Mouse (Mus musculus): ENCODE measurements around the gene Bend7. TPM values are rescaled to one million over a fixed set of nuclear protein-coding genes. Genes with fewer than 3 reads are reported as not detected.

Bend7 gene
- total and polyA plus RNA-seq, 2 experiments from 2014 or later: 6.0 to 10.7 TPM

DNA sequence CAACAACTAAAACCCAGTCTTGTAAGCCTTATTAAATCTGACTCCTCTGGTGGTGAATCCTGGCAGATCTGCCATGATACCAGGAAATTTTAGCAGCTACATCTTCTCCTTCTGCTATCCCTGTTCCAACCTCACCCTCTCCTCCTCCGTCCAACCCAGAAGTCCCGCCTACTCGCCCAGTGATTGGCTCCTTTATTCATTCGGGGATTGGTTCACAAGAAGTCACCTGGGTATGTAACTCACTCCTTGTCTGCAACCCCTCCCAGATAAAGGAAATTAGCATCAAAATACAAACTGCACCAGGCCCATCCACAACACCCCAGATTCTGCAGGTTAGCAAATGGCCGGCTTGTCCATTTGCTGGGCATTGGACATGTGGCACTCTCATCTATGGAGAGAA is 98.7 kb downstream of the Bend7 start:
- ATAC-seq (ENCODE audit: low FRiP score) (no peak), DNase-seq (ENCODE audit: low spot score) (no peak)
- Histone ChIP-seq H3K9ac (replicated peaks; ENCODE audit: low read length, poor library complexity, severe bottlenecking) (no peak overlapping the region), H3K4me2 (ENCODE audit: low read depth, low read length, poor library complexity, severe bottlenecking) (no peak overlapping the region), H3K4me3 (ENCODE audit: low read depth, low read length) (no peak overlapping the region), H3K27ac (ENCODE audit: low read depth, low read length) (no peak overlapping the region), H3K4me1 (ENCODE audit: insufficient read depth, low read length) (no peaks in the 10 kb centered on the region), H3K9me3 (ENCODE audit: low read length) (0 out of 2 replicates have a peak, but pooled peaks cover 2% of the 10 kb centered on the region), H3K36me3 (ENCODE audit: insufficient read depth, low read length) (no peaks in the 10 kb centered on the region), H3K27me3 (ENCODE audit: insufficient read depth, low read length) (no peaks in the 10 kb centered on the region)
- WGBS: 54% methylated on average over 5 of the region's 5 CpGs
- no peak for TF ChIP-seq CTCF (IDR thresholded peaks at IDR 0.05)

DNA sequence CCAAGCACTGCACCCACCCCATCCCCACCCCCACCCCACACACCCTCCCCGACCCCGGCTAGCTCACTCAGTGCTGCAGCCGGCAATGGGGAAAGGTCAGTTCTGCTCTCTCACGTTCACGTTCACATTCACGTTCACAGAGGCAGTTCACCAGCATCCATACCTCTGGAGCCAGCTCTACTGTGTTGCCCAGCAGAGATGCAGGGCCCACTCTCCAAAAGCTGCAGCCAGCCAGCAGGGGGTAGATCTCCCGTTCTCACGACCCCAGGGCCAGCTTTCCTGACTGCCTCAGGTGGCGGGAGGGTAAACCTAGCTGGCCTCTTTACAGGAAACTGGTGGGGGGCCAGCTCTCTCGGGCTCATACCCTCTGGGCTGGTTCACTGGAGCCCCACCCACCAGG is 100.0 kb downstream of the Bend7 start:
- DNase-seq (ENCODE audit: low spot score) (no peak), ATAC-seq (ENCODE audit: low FRiP score) (no peak)
- H3K4me1 ChIP-seq (ENCODE audit: insufficient read depth, low read length): no peaks in the 10 kb centered on the region
- H3K27me3 ChIP-seq (ENCODE audit: insufficient read depth, low read length): no peaks in the 10 kb centered on the region
- TF ChIP-seq CTCF (IDR thresholded peaks at IDR 0.05): no peak
- H3K9ac ChIP-seq (replicated peaks; ENCODE audit: low read length, poor library complexity, severe bottlenecking): no peak overlapping the region
- WGBS: 4% methylated on average over 9 of the region's 10 CpGs
- no peak overlapping the region for H3K4me3 ChIP-seq (ENCODE audit: low read depth, low read length)
- H3K4me2 ChIP-seq (ENCODE audit: low read depth, low read length, poor library complexity, severe bottlenecking): no peak overlapping the region; the same call in 1 of the 2 replicates
- 0 out of 2 replicates have a peak, but pooled peaks cover 5% of the 10 kb centered on the region for H3K9me3 ChIP-seq (ENCODE audit: low read length)
- H3K36me3 ChIP-seq (ENCODE audit: insufficient read depth, low read length): no peaks in the 10 kb centered on the region
- no peak overlapping the region for H3K27ac ChIP-seq (ENCODE audit: low read depth, low read length)

DNA sequence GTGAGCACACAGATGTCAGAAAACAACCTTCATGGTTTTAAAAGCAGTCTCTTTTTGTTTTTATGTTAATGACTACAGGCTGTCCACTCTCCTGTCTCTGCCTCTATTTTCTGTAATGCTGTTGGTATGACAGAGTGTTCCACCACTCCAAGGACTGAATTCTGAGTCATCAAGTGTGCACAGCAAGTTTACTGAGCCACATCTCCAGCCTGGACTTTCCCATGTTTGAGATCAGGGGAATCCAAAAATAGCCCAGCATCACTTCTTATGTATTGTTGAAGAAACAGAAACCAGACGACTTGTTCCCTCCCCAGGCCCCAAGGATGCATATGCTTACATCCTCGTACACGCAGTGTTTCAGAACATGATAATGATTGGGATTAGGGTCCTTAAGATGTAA is 102.6 kb downstream of the Bend7 start:
- no peaks in the 10 kb centered on the region for H3K27me3 ChIP-seq (ENCODE audit: insufficient read depth, low read length)
- WGBS: 78% methylated on average over 3 of the region's 3 CpGs
- DNase-seq (ENCODE audit: low spot score) (no peak), ATAC-seq (ENCODE audit: low FRiP score) (no peak)
- no peak overlapping the region for H3K4me2 ChIP-seq (ENCODE audit: low read depth, low read length, poor library complexity, severe bottlenecking)
- no peak overlapping the region for H3K27ac ChIP-seq (ENCODE audit: low read depth, low read length)
- no peak for TF ChIP-seq CTCF (IDR thresholded peaks at IDR 0.05)
- H3K4me3 ChIP-seq (ENCODE audit: low read depth, low read length): no peak overlapping the region
- H3K4me1 ChIP-seq (ENCODE audit: insufficient read depth, low read length): no peaks in the 10 kb centered on the region
- no peaks in the 10 kb centered on the region for H3K36me3 ChIP-seq (ENCODE audit: insufficient read depth, low read length)
- H3K9me3 ChIP-seq (ENCODE audit: low read length): 0 out of 2 replicates have a peak, but pooled peaks cover 5% of the 10 kb centered on the region
- no peak overlapping the region for H3K9ac ChIP-seq (replicated peaks; ENCODE audit: low read length, poor library complexity, severe bottlenecking)

DNA sequence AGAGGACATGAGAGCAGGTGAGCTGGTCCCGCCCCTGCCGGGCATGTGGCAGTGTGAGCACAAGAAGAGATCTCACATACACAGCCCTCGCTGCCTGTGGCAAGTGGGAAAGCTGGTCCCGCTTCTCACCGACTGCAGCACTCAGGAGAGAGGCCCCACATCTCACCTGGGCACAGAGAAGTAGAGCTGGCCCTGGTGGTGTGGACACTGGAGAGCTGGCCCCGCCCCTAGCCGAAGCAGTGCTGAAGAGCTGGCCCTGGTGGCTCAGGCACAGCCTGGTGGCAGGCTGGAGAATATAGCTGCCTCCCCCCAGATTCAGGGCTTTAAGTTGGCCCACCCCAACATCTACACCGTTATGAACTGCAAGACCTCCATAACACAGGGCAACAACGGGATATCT is 106.4 kb downstream of the Bend7 start:
- WGBS: 69% methylated on average over 9 of the region's 9 CpGs
- Histone ChIP-seq H3K9ac (replicated peaks; ENCODE audit: low read length, poor library complexity, severe bottlenecking) (no peak overlapping the region), H3K4me1 (ENCODE audit: insufficient read depth, low read length) (no peaks in the 10 kb centered on the region), H3K4me3 (ENCODE audit: low read depth, low read length) (no peak overlapping the region), H3K9me3 (ENCODE audit: low read length) (0 out of 2 replicates have a peak, but pooled peaks cover 5% of the 10 kb centered on the region), H3K27ac (ENCODE audit: low read depth, low read length) (no peak overlapping the region), H3K36me3 (ENCODE audit: insufficient read depth, low read length) (no peaks in the 10 kb centered on the region), H3K4me2 (ENCODE audit: low read depth, low read length, poor library complexity, severe bottlenecking) (no peak overlapping the region), H3K27me3 (ENCODE audit: insufficient read depth, low read length) (no peaks in the 10 kb centered on the region)
- DNase-seq (ENCODE audit: low spot score) (no peak), ATAC-seq (ENCODE audit: low FRiP score) (no peak)
- no peak for TF ChIP-seq CTCF (IDR thresholded peaks at IDR 0.05)

DNA sequence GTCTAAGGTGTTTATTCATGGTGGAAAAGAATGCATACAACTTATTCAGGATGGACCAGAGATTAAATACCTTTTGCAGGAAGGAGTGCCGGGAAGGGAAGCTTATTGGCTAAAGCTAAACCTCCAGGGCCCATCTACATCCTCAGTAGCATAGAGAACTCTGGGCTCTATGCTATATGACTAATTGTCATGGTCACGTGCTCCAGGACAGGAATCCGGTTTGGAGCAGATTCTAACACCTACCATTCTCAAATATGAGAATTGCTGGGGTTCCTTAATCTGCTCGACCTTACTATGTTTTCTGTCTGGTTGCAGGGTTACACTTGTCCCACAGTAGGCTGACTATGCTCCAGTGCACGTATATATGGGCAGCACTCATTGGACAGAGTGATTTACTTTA is 110.4 kb downstream of the Bend7 start:
- no peaks in the 10 kb centered on the region for H3K9me3 ChIP-seq (ENCODE audit: low read length)
- H3K27ac ChIP-seq (ENCODE audit: low read depth, low read length): no peak overlapping the region
- no peaks in the 10 kb centered on the region for H3K4me1 ChIP-seq (ENCODE audit: insufficient read depth, low read length)
- no peak overlapping the region for H3K4me3 ChIP-seq (ENCODE audit: low read depth, low read length)
- 83% methylated on average over 5 of the region's 5 CpGs for WGBS
- no peaks in the 10 kb centered on the region for H3K27me3 ChIP-seq (ENCODE audit: insufficient read depth, low read length)
- DNase-seq (ENCODE audit: low spot score) (no peak), ATAC-seq (ENCODE audit: low FRiP score) (no peak)
- no peaks in the 10 kb centered on the region for H3K36me3 ChIP-seq (ENCODE audit: insufficient read depth, low read length)
- H3K9ac ChIP-seq (replicated peaks; ENCODE audit: low read length, poor library complexity, severe bottlenecking): no peak overlapping the region
- TF ChIP-seq CTCF (IDR thresholded peaks at IDR 0.05): no peak
- no peak overlapping the region for H3K4me2 ChIP-seq (ENCODE audit: low read depth, low read length, poor library complexity, severe bottlenecking)

DNA sequence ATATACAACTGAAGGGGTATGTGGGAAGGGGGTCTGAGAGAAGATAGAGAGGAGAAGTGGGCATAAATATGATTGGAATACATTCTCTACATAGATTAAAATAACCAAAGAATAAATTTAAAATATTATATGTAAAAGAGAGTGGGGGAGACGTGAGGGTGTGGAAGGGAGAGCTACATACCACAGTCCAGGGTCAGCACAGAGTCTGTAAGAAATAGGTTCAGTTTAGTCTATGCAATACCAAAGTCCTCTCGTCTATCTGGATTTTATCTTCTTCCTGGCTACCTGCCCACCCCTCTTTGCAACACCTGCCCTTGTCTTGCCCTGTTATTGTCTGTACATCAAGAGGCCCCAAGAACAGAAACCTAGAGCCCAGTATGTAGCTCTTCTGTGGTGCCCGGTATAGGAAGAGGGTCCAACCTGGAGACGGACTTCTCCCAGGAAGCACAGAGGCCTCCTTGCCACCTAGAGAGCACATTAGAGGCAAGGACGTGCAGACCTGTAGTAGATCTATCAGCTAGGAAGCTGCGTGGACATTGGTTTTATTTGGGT is 110.9 kb downstream of the Bend7 start:
- no peaks in the 10 kb centered on the region for H3K27me3 ChIP-seq (ENCODE audit: insufficient read depth, low read length)
- H3K27ac ChIP-seq (ENCODE audit: low read depth, low read length): no peak overlapping the region
- no peaks in the 10 kb centered on the region for H3K4me1 ChIP-seq (ENCODE audit: insufficient read depth, low read length)
- no peaks in the 10 kb centered on the region for H3K9me3 ChIP-seq (ENCODE audit: low read length)
- no peak for DNase-seq (ENCODE audit: low spot score)
- H3K4me3 ChIP-seq (ENCODE audit: low read depth, low read length): no peak overlapping the region
- TF ChIP-seq CTCF (IDR thresholded peaks at IDR 0.05): no peak
- no peak overlapping the region for H3K9ac ChIP-seq (replicated peaks; ENCODE audit: low read length, poor library complexity, severe bottlenecking)
- no peaks in the 10 kb centered on the region for H3K36me3 ChIP-seq (ENCODE audit: insufficient read depth, low read length)
- 89% methylated on average over 6 of the region's 6 CpGs for WGBS
- H3K4me2 ChIP-seq (ENCODE audit: low read depth, low read length, poor library complexity, severe bottlenecking): no peak overlapping the region
- no peak for ATAC-seq (ENCODE audit: low FRiP score)

Measured in midbrain, postnatal 0 days (tissue).